Mouse (Mus musculus): ENCODE data around the gene Esrrg.

Gene Esrrg

GRCm38 (mm10) chr1:187608261-187608921, at the start of gene Esrrg:
Gene Esrrg, plus strand, starts transcription at chr1:187608791.
- DNase-seq (ENCODE audit: low spot score) = no peak

DNA sequence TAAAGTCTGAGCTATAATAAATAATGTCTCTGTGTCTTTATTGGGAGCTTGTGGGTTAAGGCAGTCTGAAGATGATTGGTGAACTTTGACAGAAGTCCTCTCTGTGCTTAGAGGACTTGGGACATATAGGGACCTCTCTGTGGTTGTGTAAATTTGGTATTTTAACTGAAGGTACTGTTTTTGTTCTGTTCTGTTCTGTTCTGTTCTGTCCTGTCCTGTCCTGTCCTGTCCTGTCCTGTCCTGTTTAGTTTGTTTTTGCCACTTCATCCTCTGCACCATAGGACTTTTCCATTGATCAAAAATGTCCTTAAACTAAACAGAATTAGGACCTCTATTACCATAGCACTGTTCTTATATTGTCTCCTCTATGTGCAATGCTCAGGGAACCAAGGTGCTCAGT, 24.6 kb upstream of the Esrrg start:
- DNase-seq (ENCODE audit: low spot score) = no peak

DNA sequence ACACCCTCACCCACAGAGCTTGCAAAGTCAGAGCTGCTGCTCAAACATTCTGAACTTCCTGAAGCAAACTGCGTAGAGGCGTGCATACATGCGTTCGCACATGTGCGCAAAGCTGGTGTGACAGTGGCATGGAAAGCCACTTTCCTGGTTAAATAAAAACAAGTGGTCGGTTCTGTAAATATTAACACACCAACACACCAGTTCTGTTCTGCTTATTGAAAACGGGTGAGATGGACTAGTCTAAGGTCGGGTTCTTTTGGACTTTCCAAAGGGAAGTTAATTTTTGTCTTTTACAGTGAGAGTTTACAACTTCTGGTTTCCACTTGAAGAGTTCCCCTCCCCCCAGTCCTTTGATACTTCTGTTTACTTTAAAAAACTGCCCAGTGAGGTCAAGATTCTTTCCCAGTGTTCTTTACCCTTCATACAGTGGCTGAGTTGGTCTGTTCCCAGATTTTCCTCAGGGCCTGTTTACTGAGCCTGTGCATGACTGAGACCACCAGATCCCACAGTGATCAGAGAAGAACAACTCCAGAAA, 22.0 kb upstream of the Esrrg start:
- no peak for DNase-seq (ENCODE audit: low spot score)

GRCm38 (mm10) chr1:187602942-187603341, 5.6 kb upstream of the Esrrg start:
- DNase-seq (ENCODE audit: low spot score) = no peak

- DNase-seq (ENCODE audit: low spot score) = no peak
These were observed 4.5 kb upstream of the Esrrg start for GRCm38 (mm10) chr1:187604063-187604484.

DNA sequence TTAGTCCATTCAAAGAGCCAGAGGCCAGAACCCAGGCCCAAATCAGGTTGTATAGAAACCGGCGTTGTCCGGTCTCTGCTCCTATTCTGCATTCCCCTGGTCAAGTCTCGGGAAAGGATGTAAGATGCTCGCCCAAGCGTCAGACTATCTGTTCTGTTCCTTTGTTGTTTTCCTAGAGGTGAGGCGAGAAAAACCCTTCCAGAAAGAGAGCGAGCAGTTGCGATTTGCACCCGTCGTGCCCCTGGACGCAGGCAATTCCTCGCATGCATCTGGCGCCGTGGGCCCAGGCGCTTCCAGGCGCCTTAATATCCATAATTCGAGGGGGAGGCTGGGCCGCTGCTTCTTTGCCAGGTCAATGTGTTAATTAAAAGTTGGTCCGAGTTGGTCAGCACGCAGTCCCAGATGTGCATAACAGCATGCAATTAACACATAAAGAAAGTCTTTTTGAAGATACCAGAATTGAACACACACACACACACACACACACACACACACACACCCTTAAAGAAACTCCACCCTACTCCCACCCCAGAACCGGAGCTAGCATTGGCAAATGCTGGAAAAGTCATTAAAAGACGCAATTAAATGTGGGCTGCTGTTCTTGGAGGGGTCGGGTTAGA, 3.8 kb upstream of the Esrrg start:
- no peak for DNase-seq (ENCODE audit: low spot score)

GRCm38 (mm10) chr1:187605391-187606270, 3.0 kb upstream of the Esrrg start:
- DNase-seq (ENCODE audit: low spot score) = no peak

- DNase-seq (ENCODE audit: low spot score) = no peak
These were observed 2.1 kb upstream of the Esrrg start for GRCm38 (mm10) chr1:187606271-187607040.

DNA sequence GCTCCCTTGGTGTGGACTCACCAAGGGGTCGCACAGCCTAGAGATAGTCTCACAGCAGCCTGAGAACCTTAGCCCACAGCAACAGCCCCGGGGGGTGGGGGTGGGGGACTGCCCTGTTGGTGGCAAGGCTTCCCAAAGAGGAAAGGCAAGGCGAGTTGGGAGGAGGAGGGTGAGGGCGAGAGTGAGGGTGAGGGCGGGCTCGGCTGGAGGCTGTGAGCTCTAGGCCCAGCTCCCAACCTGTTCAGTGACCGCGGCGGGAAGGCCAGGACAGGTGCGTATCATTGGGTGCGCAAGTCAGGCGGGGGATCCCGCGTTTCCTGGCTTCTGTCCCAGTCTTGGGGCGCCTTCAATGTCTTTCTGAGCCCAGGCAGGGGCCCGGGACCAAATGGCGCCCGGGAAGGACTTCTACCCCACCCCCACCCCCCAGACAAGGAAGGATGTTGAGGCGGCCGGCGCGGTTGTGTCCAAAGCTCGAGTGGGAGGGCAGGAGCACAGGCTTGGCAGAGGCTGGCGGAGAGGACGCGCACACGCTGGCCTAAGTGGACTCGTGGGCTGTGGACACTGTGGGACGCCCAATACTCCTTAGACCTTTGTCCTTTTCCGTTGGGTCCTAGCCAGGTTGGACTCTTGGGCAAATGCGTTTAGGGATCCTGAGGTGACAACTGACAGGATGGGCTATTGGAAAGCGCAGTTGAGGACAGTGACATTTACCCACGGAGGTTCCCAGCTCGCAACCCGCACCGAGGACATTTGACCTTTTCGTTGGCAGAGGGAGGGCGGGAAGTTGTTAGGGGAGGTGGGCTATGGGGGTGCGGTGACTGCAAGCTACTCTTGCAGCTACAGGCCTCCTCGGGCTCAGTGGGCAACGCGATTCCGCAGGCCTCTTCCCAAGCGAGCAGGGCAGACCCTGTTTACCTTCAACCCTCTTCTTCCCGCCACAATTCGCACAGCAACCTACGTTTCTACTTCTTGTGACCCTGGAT, 1.2 kb upstream of the Esrrg start:
- no peak for DNase-seq (ENCODE audit: low spot score)

DNA sequence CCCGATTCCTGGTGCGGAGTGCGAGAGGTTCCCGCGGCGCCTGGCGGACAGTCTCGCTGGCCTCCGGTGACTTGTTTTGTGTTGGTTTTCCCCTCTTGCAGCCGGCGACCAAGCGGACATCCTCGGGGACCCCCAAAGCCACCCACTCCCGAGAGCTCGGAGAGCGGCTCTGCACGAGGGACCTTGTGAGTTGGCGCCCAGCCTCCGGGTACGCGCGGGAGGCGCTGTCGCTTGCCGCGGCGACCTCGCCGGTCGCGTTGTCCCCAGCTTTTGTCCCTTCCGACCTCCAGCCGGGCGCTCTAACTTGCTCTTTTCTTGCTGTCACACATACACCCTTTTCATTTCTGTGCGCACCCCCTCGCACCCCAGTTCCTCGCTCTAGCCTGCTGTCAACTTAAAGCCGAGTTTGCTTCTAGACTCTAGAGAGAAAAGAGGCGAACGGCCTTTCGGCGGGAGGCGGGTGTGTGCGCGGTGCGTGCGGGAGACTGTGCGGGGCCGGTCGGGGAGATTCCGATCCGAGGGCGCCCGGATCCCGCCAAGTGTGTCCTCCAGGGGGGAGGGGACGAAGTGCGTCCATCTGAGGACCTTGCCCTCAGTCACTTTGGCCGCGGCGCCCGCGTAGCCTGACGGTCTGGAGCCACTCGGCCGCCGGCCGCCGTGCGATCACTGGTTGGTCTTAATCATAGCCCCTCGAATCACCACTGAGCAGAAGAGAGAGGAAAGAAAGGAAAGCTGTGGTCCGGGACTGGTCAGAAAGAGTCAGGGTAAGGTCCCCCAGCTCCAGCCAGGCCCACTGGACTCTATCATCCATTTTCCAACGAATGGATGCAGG, 646 bp downstream of the Esrrg start:
- DNase-seq (ENCODE audit: low spot score) = no peak

DNA sequence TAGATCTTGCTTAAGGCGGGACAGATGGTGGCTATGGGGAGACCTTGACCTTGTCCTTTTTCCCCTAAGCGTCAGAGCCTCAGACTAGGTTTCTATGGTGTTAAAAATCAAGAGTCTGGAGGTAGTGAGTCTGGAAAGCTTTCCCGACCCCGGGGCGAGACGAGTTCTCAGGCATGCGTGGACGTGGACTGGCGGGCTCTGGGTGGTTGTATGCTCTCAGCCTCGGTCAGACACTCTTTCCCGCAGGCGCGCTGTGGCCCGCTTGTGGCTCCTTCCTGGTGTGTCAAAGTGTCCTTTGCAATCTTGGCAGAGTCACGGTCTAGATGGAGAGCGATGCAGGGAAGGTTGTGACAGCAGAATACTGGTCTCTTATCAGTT, 1.3 kb downstream of the Esrrg start:
- DNase-seq (ENCODE audit: low spot score) = no peak

DNA sequence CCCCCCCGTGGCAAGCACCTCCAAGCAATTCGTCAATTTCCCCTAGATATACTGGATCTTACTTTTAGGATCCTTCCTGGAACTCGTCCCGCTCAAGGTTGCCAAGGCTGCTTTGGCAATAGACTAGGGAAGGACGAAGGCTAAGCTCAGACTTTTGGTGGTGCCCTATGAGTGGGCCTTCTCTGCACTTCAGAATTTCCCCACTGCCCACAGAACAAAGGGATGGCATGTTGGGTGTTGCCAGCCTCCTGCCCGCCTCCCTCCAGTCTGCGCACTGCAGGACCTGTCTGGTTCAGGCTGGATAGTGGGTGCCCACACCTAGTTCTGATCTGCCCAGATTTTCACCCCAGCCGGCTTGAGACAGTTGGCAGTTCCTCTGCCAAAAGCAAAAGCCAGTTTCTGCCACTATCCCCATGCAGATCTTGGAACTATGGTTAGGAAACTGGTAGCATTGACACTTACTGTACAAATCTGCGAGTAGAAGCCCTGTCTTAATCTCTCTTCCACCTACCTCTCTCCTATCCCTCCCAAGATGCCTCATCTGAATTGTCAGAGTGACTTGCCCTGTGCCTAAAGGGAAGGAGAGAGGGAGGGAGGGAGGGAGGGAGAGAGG, 1.9 kb downstream of the Esrrg start:
- no peak for DNase-seq (ENCODE audit: low spot score)

GRCm38 (mm10) chr1:187611925-187612324, 3.3 kb downstream of the Esrrg start:
- no peak for DNase-seq (ENCODE audit: low spot score)

- no peak for DNase-seq (ENCODE audit: low spot score)
These were observed 4.7 kb downstream of the Esrrg start for GRCm38 (mm10) chr1:187613277-187613676.

- no peak for DNase-seq (ENCODE audit: low spot score)
These were observed 15.4 kb downstream of the Esrrg start for GRCm38 (mm10) chr1:187623981-187624380.

- DNase-seq (ENCODE audit: low spot score) = no peak
These were observed 21.8 kb downstream of the Esrrg start for GRCm38 (mm10) chr1:187630361-187630760.

DNA sequence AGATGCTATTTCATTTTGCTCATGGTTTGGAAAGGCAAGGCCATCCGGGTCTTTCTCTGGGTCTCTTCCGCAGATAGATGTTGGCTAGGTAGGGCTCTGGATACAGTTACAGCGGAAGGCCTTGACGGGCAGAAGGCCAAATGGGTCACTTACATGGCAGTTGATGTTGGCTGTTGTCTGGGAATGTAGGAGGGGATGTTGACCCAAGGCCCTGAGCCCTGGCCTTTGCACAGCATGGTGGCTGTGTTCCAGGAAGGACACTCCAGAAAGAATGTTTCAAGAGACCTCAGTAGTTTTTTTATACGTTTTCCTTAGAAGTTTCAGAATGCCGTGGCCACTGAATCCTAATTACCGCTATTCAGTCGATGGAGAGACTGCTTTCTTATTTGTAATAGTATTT, 22.9 kb downstream of the Esrrg start:
- no peak for DNase-seq (ENCODE audit: low spot score)

DNA sequence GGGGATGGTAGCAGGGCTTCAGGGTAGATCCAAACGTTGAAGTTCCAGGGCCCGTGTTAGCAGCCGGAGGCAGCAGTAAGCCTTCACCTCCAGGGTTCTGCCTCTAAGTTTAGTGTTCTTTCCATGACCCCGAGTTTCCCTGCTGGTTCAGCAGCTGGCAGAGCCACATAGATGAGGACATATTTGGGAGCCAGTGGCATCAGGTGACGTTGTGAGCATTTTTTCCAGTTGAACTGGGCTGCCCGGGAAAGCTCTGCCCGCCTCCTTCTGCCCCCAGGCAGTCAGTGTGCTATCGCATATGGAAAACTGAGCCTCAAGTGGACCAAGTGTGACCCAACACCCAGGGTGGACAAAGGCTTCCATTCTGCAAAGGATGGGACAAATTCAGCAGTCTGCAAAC, 36.7 kb downstream of the Esrrg start:
- no peak for DNase-seq (ENCODE audit: low spot score)

DNA sequence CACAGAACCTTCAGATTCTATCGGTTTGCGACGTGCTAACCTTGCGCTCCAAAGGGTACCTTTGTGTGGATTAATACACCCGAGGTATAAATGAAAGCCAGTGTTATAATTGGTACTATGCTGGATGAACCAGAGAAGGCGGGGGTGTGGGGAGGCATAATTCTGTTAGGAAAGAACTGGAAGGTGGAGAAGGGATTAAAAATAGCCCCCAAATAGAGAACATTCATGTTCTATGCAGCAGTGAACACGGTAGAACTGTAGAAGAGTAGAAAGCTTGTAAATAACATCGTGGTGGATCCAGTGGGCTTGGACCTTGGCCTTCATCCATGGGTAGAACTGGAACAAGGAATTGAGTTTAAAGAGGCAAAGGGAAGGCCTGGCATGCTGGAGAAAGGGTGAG, 40.0 kb downstream of the Esrrg start:
- DNase-seq (ENCODE audit: low spot score) = no peak

Data from layer of hippocampus, adult 9-10 months (tissue).